Mouse (Mus musculus) gastrocnemius, postnatal 36 days (tissue): ENCODE measurements around the gene Cyb5b. TPM values are rescaled to one million over a fixed set of nuclear protein-coding genes. Genes with fewer than 3 reads are reported as not detected.

Experiments used
- DNase-seq, 2 experiments: peaks; one replicate each; pipeline ENCODE4 v3.0.0; 2022
- intact Hi-C: fragments of 180-260 bp; cut with DNase I; formaldehyde crosslinking; loops from one replicate; pipeline ENCODE4 v1.15.1; 2025
- total RNA-seq, 2 experiments: library from RNA; stranded (reverse); gene quantifications; 2 replicates each; pipeline ENCODE4 v1.2.3; 2021

The Cyb5b gene
- total RNA-seq, 2 experiments from 2014 or later, result 29.6 to 30.8 TPM

DNA sequence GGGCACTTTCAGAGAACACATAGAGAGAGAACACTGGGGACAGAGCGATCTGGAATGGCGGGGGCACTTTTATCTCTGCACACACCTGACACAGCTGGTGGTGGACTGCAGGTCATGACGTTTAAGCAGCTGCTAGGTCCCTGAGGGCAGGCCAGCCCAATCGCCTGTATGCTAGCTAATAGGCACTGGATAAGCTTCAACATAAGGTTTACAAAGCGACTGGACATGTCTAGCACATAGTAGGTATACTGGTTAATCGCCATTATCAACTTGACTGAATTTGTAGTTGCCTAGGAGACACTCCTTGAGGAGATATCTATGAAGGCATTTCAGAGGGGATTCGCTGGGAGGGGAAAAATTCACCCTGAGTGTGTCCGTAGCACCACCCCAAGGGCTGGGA is 26.1 kb upstream of the Cyb5b start:
- DNase-seq, result no peak

DNA sequence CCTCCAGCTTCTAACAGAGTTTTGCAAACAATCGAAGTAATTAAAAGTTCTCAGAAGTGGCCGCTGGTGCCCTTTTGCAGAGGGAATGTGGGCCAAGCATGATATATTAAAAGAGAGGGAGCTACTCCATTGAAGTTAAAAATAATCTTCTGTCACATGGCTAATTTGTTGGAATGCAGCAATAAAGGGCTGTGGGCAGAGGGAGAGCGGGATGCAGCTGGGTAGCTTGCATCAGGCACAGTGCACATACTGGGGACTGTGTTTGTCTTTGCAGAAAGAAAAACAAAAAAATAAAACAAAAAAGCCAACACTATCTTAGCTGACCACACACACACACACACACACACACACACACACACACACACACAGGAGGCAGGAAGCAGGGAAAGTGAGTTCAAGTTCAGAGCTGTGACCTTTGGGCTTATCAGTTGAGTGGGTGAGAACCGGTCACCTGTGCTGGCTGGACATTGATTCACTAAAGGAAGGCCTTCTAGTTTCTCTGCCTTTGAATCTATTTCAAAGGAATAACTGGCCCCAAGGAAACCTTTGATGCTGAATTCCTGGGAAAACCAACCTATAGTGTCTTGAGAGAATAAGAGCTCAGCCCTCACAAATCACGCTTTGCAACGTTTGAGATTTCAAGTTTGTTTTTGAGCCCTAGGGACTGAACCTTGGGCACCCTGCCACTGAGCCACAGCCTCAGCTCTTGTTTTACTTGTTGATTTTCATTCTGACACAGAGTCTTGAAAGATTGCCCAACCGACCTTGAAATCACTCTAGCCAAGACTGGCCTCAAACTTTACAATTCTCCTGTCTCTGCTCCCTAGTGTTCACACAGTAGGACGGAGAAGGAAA is 21.0 kb upstream of the Cyb5b start:
- intact Hi-C loops, result no loop called here
- DNase-seq, result peak in 1 of 2 experiments; percentile 28

More for the DNA sequence above, 26.1 kb upstream of the Cyb5b start:
- intact Hi-C loops, result no loop called here

- no peak for DNase-seq
- intact Hi-C loops, result no loop called here
These were observed 20.4 kb upstream of the Cyb5b start for GRCm38 (mm10) chr8:107130028-107130427.

GRCm38 (mm10) chr8:107132581-107133491 is 17.6 kb upstream of the Cyb5b start:
- intact Hi-C loops, result no loop called here
- DNase-seq, result no peak

GRCm38 (mm10) chr8:107133881-107134280 is 16.6 kb upstream of the Cyb5b start:
- intact Hi-C loops, result no loop called here
- no peak for DNase-seq

DNA sequence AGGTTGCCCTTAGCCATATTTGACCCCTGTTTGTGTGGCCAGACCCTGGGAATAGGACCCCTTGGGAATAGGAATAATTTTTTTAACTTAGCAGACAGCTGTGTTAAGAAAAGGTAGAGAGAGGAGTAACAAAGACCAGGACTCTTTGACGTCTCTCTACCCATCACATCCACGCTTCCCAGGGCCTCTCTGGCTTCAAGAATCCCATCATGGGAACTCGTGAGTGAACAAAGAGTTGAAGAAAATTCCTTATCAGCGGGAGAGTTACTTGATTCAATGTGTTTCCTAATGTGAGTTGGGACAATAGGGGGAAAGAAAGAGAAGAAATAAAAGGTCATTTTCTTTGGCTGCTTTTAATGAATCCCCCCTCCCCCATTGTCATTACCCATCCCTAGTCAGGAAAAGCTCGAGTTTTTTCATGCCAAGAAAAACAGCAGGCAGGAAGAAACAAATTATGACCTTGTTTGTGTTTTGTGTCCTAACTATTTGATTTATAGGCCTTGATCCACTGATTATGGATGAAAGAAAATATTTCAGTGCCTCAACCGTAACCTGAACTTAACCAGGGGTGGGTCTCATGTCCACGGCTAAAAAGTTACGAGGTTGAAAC is 14.3 kb upstream of the Cyb5b start:
- no peak for DNase-seq
- intact Hi-C loops, result no loop called here

DNA sequence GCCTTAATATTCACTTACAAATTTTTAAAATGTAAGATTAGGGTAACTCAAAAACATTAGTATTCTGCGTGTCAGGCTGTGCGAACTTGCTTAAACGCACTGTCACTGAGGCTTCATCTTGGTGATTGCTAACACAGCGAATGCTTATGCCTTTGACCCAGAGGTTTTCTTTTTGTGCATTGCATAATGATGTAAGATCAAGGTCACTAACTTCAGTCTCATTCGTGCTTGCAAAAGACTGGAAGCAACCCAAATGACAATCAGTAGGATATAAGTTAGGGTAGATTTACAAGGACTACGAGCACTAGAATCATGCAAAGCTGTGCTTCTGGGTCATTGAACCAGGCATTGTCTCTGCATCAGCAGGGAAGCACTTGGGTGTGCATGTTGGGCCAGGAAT is 12.8 kb upstream of the Cyb5b start:
- intact Hi-C loops, result no loop called here
- DNase-seq, result no peak

GRCm38 (mm10) chr8:107138338-107138737 is 12.1 kb upstream of the Cyb5b start:
- intact Hi-C loops, result no loop called here
- no peak for DNase-seq

DNA sequence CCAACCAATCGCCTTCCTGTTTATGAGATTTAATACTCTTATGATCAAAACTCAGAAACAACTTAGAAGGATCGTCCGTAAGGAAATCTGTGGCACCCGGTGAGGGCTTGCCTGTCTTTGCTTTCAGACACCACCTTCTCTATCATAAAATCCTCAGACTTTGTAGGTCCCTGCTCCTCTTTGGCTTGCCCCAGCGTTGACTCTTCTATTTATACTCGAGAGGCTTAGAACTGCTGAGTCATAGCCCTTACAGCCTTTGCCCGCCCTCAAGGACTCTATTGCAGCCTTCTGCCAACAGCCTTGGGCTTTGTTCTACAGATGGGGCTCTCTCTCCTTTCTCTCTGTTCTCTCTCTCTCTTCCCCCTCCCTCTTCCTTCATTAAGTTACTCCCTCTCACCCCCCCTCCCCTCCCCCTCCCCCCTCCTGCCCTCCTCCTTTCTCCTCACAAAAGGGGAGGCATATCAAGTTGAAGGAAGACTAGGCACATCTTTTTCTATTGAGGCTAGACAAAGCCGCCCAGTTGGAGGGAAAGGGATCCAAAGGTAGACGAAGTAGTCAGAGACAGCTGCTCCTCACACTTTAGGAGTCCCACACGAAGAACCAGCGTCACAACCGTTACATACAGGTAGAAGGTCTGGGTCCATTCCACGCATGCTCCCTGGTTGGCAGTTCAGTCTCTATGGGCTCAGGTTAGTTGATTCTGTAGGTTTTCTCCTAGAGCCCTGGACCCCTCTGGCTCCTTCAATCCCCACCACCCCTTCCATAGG is 10.6 kb upstream of the Cyb5b start:
- intact Hi-C loops, result no loop called here
- DNase-seq, result peak in 1 of 2 experiments; percentile 22

GRCm38 (mm10) chr8:107142539-107142938 is 7.9 kb upstream of the Cyb5b start:
- intact Hi-C loops, result no loop called here
- no peak for DNase-seq

GRCm38 (mm10) chr8:107143501-107143900 is 6.9 kb upstream of the Cyb5b start:
- no peak for DNase-seq
- intact Hi-C loops, result no loop called here

DNA sequence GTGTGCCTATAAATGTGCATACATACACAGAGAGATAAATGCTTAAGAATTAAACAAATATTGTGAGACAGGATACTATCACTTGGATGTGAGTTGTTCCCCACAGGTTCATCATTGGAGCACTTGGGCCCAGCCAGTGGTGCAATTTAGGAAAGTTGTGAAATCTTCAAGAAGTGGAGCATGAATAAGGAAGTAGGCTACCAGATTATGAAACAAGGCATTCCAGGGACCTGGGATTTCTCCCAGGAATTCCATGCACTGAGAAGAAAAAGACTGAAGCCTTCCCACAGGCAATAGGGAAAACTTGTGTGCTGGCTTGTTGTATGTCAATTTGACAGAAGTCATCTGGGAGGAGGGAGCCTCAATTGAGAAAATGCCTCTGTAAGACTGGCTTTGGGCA is 4.3 kb upstream of the Cyb5b start:
- intact Hi-C loops, result no loop called here
- DNase-seq, result no peak

- no peak for DNase-seq
- intact Hi-C loops, result no loop called here
These were observed 1.6 kb upstream of the Cyb5b start for GRCm38 (mm10) chr8:107148802-107149201.

- intact Hi-C loops, result no loop called here
- DNase-seq, result no peak
These were observed 410 bp upstream of the Cyb5b start for GRCm38 (mm10) chr8:107150057-107150403.

- intact Hi-C loops, result no loop called here
- DNase-seq, result no peak
These were observed 926 bp downstream of the Cyb5b start for GRCm38 (mm10) chr8:107151212-107151920.

DNA sequence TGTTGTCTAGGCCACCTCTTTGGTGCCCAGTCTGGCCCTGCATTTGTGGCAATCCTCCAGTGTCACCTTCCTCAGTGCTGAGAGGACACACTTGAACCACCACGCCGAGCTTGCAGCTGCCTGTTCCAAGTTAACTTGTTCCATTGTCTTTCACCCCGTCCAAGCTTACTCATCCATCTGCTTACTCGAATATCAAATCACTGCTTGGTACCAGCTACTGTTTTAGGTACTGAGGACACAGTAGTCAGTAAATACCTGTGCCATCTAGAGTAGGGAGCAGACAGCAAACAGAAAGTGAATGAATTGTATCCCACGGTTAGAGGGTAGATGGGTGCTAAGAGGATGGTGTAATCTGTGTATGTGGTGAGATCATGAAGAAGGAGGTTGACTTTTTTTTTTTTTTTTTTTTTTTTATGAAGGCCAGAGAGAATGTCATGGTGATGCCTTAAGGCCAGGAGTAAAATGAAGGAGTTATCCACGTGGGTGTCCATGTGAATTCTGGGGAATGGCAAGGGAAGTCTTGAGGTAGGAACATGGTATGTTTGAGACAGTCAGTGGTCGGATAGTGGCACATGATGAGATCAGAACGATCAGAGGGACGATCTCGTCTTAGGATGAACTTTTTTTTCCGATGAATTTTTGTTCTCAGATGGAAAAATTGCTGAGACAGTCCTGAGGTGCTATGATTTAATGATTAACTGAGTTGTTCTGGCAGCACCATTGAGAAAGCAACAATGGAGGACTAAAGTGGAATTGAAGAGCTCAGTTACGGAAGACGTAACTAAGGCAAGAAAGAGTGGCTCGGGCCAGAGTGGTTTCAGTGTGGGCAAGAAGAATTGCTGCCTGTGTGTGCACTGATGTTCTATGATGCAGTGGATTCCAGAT is 3.1 kb downstream of the Cyb5b start:
- intact Hi-C loops, result no loop called here

DNA sequence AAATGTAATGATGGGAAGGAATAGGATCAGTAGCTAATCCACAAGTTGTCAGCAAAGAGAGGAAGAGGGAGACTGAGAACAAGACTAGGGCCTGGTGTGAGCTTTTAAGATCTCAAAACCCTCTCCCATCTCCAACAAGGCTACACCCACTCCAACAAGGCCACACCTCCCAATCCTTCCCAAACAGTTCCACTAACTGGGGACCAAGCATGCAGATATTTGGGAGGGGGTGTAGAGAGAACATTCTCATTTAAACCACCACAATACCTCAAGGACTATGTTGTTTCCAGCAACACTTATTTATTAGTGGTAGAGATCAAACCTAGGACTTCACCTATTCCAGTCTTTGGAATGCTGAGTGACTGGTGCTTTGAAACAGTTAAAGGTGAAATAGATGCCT is 6.4 kb downstream of the Cyb5b start:
- intact Hi-C loops, result no loop called here
- DNase-seq, result no peak

More for the DNA sequence above, 3.1 kb downstream of the Cyb5b start:
- DNase-seq, result no peak

DNA sequence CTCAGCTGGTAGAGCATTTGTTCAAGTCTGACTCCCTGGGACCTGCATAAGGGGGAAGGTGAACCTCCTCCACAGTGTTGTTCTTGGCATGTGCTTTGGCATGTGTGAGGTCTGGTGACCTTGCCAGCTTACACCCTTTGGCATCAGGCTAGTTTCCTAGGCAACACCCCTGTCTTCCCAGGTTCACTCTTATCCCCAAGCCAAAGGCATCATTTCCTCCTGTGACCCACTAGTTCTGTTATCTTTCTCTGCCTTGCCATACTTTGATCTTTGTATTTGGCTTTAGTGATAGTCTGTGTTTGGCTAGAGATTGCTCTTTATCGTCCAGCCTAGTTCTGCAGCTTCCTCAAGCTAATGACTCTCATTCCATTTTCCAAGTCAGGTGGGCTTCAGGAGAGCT is 7.4 kb downstream of the Cyb5b start:
- intact Hi-C loops, result no loop called here
- DNase-seq, result no peak

DNA sequence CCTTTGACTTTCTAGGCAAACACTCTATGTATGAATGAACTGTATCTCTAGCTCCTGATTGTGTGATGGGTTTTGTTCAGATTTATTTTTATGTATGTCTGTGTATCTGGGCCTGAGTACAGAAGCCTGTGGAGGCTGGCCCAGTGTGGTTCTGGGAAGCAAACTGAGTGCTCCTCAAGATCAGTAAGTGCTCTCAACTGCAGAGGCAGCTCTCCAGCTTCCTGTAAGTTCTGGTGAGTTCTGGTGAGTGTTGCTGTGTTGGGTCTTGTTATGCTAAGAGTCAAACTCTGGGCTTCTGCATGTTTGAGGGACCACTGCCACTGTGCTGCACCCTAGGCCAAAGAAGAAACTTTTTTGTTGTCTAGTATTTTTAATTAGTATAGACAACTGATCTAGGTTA is 8.4 kb downstream of the Cyb5b start:
- DNase-seq, result no peak
- intact Hi-C loops, result no loop called here
